Mouse (Mus musculus) ovary, adult 18-20 months (tissue): ENCODE results near the gene Olfr351.

Experiments used
- DNase-seq: peaks from one replicate; pipeline ENCODE4 v3.0.0; 2022; ENCODE audit warnings: low spot score, mixed read lengths

Gene Olfr351

DNA sequence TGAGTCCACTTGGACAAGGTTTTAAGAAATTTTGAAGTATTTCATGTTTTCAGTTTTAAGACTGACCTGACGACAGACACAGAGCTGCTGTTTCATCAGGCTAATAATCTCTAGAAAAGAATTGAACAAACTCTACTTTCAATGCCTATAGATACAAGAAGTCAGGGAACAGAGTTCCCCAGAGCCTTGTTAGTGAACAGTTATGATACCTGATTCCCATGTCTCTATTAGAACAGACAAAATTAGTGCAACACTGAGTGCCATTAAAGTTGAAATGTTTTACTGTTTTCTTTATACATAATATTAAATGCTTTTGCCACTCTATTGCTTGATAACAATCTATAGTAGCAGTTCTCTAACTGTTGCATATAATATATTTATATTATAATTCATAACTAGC, at the start of gene Olfr351:
TSS of gene Olfr351 (minus strand) at position 101 of the 400 bp plus-strand sequence.
- DNase-seq: no peak

DNA sequence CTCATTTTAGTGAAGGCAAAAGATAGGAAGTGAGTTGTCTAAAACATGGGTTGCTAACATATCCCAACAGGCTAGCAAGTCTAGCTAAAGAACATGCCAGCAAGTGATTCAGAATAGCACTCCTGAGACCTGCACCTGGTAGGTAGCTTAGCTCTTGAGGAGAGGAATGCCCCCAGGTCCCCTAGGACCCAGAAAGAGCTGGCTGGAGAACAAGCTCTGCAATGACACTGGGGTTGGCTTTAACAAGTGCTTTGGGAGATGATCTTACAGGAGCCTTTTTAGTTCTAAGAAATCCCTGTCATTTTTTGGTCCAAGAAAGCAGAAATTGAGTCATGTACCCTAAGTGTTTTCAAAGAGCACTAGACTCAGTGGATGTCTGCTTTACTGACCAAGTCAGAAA, 42.9 kb upstream of the Olfr351 start, which contains the start of gene Olfr354:
TSS of gene Olfr354 (plus strand) at position 301 of the 400 bp plus-strand sequence.
- DNase-seq: no peak

DNA sequence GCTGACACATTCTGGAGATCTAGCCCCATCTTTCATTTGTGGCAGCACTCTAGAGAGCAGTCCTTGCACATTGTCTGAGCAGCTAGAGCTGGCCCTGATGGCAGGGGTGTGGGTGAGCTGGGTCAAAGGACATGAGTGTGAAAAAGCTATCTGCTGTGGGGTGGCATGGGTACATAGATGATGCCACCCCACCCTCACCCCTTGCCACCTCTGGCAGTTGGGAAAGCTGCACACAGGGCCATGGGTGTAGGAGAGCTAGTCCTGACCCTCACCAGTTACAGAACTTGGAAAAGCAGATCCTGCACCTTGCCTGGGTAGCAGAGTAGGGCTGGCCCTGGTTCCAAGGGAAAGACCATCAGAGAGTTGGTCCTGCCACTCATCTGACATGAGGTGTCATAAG, 34.7 kb upstream of the Olfr351 start:
- no peak for DNase-seq

DNA sequence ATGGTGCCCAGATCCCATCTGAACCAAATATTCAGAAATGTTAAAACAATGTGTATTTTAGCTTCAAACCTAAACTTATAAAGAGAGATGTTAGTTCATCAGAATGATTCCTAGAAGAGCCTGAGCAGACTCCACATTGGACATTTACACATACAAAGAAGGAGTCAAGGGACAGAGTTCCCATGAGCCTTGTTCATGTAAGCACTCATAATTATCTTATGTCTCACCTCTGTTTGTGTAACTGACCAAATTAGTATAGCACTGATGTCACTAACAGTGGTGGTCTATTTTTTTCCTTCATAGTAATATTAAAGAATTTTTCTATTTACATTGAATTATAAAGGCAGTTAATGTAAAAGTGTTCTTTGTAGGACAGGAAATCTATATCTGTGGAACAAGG, 30.4 kb upstream of the Olfr351 start, which contains the start of gene Olfr353:
TSS of gene Olfr353 (minus strand) at position 101 of the 400 bp plus-strand sequence.
- no peak for DNase-seq

DNA sequence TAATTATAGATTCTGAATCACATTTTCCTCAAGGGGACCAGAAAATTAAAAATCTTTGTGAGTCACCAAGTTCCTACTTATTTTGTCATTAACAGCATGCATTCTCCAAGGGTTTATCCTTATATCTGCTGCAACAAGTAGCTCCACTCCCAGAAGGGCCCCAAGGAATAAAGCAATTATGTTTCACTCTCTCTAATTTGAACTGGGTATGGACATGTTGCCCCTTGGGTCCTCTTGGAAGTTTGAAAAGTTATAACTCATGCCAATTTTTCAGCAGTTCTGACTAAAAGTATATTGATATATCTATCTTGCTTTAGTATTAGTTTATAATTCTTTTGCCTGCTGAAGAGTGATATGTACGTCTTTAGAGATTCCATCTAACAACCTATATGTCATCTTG, 5.7 kb upstream of the Olfr351 start, which contains the start of gene Olfr352:
TSS of gene Olfr352 (plus strand) at position 301 of the 400 bp plus-strand sequence.
- no peak for DNase-seq

DNA sequence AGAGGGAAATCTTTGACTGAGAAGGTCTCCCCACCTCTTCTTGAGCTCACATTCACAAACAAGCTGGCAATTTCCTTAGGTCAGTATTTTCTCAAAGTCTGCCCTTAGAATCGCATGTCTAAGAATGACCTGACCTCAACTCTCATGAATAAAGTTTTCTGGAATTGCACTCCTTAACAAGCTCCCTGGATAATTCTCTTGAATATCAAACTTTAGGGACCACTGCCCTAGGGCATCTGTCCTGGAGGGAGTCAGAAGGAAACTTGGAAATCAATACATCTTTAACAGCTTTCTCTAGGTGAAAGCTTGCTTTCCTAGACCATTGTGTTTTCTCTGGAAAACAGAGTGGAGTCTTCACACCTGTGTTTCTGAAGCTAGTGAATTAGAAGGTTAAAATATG, 16.4 kb downstream of the Olfr351 start, which contains the start of gene Olfr350:
TSS of gene Olfr350 (plus strand) at position 301 of the 400 bp plus-strand sequence.
- DNase-seq: no peak

DNA sequence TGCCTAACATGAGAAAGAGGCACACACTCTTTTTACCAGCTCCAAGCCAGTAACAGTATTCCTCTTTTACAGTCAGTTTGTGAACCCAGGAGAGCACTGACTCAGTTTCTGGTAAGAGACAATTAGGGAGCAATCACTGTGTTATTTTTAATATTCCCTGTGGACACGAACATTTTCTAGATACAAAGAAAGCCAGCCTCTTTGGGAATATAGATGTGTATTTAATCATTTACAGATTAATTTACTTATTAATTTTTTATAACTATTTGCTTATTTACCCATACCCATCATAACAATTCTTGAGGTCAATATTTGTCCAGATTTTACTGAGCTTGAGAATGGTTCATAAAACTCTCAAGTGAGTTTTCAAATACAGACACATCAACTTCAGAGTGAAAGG, 45.5 kb downstream of the Olfr351 start, which contains the start of gene Olfr3:
TSS of gene Olfr3 (minus strand) at position 101 of the 400 bp plus-strand sequence.
- no peak for DNase-seq
